Mouse (Mus musculus): ENCODE results near the gene Rab8b.
"Not testable (repeated sequence)": the region's sequence is repeated elsewhere in the genome, so short reads cannot be mapped to it uniquely, and the experiment has no call there.

Gene Rab8b

GRCm38 (mm10) chr9:66917216-66917891, 2.1 kb downstream of the Rab8b start:
- no peak for DNase-seq

GRCm38 (mm10) chr9:66915869-66916785, 3.4 kb downstream of the Rab8b start:
- DNase-seq, result no peak

GRCm38 (mm10) chr9:66915401-66915800, 4.1 kb downstream of the Rab8b start:
- no peak for DNase-seq

GRCm38 (mm10) chr9:66914540-66914939, 4.9 kb downstream of the Rab8b start:
- no peak for DNase-seq

- DNase-seq, result not testable (repeated sequence)
Measured at GRCm38 (mm10) chr9:66913254-66913934, 6.1 kb downstream of the Rab8b start.

GRCm38 (mm10) chr9:66912304-66912703, 7.2 kb downstream of the Rab8b start:
- no peak for DNase-seq

- no peak for DNase-seq
Measured at GRCm38 (mm10) chr9:66910677-66911076, 8.8 kb downstream of the Rab8b start.

- DNase-seq, result no peak
Measured at GRCm38 (mm10) chr9:66909922-66910321, 9.6 kb downstream of the Rab8b start.

GRCm38 (mm10) chr9:66907746-66908397, 11.6 kb downstream of the Rab8b start:
- no peak for DNase-seq

- no peak for DNase-seq
Measured at GRCm38 (mm10) chr9:66907126-66907525, 12.4 kb downstream of the Rab8b start.

- DNase-seq, result no peak
Measured at GRCm38 (mm10) chr9:66905990-66906389, 13.5 kb downstream of the Rab8b start.

- no peak for DNase-seq
Measured at GRCm38 (mm10) chr9:66899526-66899925, 20.0 kb downstream of the Rab8b start.

- DNase-seq, result no peak
Measured at GRCm38 (mm10) chr9:66899072-66899471, 20.4 kb downstream of the Rab8b start.

- no peak for DNase-seq
Measured at GRCm38 (mm10) chr9:66897851-66898250, 21.6 kb downstream of the Rab8b start.

GRCm38 (mm10) chr9:66896951-66897350, 22.5 kb downstream of the Rab8b start:
- DNase-seq, result no peak

GRCm38 (mm10) chr9:66895995-66896394, 23.5 kb downstream of the Rab8b start:
- DNase-seq, result no peak

- no peak for DNase-seq
Measured at GRCm38 (mm10) chr9:66895035-66895779, 24.3 kb downstream of the Rab8b start.

GRCm38 (mm10) chr9:66894421-66894820, 25.1 kb downstream of the Rab8b start:
- DNase-seq, result no peak

- DNase-seq, result not testable (repeated sequence)
Measured at GRCm38 (mm10) chr9:66892456-66892855, 27.0 kb downstream of the Rab8b start.

GRCm38 (mm10) chr9:66887960-66888610, 31.4 kb downstream of the Rab8b start:
- DNase-seq, result no peak

GRCm38 (mm10) chr9:66887301-66887902, 32.1 kb downstream of the Rab8b start:
- no peak for DNase-seq

Data from cerebellum, postnatal 36 days (tissue).